Mouse (Mus musculus): Measurements from ENCODE around the gene Gp1bb. TPM values are rescaled to one million over a fixed set of nuclear protein-coding genes. Genes with fewer than 3 reads are reported as not detected.

The Gp1bb gene
- polyA plus RNA-seq, 1 experiment = 102 TPM

DNA sequence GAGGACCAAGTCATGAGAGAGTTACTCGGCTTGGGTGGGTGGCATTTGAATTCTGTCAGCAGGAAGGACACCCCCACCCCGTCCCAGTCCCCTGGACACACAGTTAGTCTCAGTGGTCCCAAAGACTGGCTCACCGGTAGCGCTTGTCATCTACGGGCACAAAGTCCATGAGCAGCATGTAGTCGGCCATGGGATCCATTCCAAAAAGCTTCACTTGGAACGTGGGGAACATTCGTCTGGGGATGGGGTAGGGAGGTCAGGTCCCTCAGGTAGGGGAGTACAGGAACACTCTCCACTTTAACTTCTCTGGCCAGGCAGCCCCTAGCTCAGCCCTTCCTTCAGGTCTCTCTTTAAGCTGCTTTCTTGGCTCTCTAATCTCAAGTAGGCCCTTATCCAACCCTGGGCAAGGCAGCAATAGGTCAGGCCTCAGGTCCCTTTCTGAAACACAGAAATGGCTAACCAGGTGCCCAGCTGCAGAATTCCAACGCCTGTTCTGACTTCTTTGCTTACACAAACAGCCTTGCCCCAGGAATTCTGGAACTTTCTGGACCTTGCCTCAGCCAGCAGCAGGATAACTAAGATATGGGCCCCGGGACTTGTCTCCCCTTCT lies 37.2 kb downstream of the Gp1bb start:
- WGBS = 81% methylated on average over 10 of the region's 10 CpGs
- no peak for DNase-seq (ENCODE audit: low read depth, low spot score)

DNA sequence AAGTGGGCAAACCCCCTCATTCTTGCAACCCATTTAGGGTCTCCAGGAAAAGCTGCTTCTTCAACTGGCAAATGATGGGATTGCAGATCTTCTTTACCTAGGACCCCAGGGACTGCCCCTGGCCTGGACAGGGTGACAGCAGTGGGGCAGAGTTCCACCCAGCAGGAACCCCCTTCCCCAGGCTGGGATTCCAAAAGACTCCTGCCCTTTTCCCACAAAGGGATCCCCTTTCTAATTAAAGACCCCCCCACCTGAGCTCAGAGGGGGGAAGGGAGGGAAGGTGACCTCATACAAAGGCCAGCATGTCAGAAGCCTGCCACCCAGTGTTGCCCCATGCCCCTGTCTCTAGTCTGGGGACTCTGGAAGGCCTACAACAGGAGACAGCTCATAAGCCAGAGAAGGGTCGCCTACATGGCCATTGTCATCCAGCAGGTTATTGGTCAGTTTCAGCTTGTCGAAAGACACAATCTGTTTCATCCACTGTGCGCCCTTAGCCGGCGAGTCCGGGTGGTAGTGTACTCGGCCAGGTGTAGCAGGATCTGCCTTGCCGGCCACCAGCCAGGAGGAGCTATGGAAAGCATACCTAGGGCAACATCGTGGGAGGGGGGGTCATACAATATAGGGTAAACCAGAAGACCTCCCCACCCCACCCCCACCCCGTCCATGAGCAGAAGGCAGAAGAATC lies 38.4 kb downstream of the Gp1bb start:
- WGBS = 74% methylated on average over 10 of the region's 10 CpGs
- no peak for DNase-seq (ENCODE audit: low read depth, low spot score)

DNA sequence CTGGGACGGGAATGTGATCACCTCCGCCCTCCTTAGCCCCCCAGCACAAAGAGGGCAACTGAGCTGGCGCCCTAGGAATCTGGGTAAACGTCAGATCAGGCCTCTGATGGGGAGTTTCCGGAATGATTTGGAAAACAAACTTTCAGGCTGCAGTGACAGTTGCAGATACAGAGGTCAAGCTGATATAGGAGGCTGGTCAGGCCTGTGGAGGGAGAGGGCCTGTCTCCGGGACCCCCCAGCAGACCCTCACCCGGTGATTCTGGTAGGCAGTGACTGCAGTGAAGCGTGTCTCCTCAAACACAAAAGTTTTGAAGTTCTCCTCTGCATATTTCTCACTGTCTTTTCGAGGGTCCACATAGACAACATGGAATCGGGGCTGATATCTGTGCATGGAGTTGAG lies 39.0 kb downstream of the Gp1bb start:
- DNase-seq (ENCODE audit: low read depth, low spot score) = no peak
- 60% methylated on average over 10 of the region's 10 CpGs for WGBS

DNA sequence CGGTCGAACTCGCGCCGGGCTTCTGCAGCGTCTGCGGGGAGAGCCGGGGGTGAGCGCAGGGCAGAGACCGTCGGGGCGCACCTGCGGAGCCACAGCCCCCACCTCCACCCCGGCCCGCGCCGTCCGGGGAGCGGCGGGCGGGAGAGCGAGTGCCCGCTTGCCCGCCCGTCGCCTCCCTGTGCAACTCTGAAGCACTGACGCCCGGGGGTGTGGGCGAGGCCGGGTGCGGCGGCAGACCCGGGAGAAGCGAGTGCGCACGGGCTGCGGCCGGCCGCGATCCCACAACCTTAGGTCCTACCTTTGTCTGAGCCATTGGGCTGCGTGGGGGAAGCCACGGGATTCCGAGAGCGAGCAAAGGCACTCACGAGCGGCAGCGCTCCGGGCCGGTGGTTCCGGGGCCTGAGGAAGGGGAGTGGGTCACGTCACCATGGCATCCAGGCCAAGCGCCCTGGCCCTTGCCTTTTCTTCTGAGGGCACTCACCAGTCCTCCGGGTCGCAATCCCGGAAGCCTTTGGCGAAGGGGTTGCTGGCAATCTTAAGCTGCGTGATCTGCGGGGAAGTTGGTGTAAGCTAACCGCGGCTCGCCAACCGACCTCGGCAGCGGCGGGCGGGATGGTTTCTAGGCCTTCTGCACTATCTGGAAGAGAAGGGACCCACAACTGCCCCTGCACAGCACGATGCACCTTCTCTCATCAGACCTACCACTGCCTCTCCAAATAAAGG lies 39.6 kb downstream of the Gp1bb start:
- DNase-seq (ENCODE audit: low read depth, low spot score) = no peak
- 4% methylated on average over 67 of the region's 67 CpGs for WGBS

DNA sequence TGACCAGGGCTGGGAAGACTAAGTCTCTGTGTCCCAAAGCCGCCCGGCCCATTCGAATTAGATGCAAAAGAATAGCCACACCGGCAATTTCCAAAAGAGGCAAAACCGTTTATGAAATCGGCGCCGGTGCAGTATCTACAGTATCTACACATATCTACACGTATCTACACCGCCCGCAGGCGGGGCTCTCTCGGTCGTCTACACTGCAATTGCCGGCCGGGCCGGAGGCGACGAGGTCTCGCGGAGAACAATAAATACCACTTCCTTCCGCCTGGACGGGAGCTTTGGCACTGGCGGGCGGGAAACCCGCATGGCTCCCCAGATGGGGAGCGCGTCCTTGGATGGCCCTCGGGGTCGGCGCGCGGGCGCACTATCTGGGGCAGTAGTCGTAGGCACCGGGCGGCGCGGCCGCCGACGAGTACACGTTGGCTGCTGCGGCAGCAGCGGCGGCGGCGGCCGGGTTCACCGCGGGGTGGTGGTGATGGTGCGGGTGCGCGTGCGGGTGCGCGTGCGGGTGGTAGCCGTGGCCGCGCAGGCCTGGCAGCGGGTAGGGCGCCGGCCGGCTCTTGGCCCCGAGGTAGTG lies 40.5 kb downstream of the Gp1bb start:
- no peak for DNase-seq (ENCODE audit: low read depth, low spot score)
- 1% methylated on average over 66 of the region's 66 CpGs for WGBS

DNA sequence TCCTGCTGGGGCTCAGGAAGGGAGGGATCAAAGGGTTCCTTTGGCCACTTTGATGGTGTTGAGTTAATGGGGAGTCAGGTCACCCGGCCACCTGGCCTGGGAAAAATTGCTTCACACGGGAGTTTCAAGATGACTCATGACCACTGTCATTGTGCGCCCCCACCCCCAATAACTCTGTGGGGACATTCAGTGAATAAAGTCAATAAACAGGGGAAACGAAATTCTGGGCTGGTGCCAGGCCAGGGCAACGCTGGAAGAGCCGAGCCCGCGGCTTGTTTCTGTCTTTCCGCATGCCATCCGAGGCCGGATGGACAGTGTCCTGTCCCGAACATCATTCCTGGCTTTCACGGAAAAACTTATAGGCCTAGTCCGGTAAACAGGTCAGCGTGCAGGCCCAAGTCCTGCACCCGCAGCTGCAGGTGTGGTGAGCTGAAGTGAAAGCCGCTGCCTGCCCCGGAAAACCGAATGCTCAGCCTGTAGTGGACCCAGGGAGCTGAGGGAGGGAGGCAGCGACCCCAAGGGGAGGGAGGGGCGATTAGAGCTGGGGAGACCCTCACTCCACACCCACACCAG lies 41.1 kb downstream of the Gp1bb start:
- 8% methylated on average over 21 of the region's 21 CpGs for WGBS
- no peak for DNase-seq (ENCODE audit: low read depth, low spot score)

DNA sequence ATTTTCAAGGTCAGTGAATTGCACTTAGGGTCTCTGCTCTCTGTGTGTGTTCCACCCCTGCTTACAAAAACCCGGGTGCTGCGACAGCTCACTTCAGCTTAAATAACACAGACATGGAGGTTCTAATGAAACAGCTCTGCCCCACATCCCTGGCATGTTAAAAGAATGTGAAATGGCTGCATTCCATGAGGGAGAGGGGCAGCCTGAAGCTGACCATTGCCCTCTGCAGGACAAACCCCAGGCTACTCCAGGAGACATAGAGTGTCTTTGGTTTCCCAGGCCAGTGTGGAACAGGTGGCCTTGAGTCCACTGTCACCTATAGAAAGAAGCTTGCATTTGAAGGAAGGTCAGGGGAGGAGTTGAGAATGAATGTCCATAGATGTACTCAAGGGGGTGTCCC lies 41.8 kb downstream of the Gp1bb start:
- DNase-seq (ENCODE audit: low read depth, low spot score) = no peak
- WGBS = 64% methylated on average over 2 of the region's 2 CpGs

DNA sequence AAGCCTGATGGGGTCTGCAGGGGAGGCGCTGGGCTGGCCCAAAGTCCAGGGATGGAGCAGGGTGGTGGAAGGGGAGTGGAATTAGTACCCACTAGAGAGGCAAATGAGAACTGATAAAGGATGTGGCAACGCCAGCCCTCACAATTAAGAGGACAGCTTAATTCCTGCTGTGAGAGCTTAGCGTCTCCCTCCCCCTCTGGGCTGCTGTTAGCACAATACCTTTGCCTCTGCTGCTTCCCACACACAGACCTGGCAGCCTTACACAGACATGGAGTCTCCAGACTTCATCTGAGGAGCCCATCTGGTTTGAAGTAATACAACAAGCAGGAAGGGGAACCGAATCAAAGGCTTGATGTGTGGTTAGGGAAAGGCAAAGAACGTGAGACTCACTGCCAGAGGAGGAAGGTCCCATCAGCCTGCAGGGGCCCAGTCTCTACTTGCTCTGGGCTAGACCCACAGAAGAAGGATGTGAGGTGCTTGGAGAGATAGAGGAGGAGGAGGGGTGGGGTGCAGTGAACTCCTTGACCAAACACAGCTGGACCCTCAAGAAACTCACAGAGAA lies 44.5 kb downstream of the Gp1bb start:
- 62% methylated on average over 5 of the region's 5 CpGs for WGBS
- DNase-seq (ENCODE audit: low read depth, low spot score) = no peak

DNA sequence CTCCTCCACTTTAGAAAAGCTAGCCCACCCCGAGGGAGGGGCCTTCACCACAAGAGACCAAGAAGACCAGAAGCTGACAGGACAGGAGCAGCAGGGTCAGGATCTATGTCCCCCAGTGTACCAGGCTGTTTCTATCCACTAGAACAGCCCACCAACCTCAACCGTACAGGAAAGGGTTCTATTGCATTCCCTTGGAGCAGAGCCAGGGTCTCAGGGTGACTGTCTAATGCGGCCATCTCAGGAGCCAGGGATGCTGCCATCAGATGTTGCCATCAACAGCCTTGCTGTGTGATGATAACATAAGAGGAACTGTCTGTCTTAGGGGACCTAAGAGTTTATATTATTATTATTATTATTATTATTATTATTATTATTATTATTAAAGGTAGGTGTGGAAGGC lies 45.1 kb downstream of the Gp1bb start:
- no peak for DNase-seq (ENCODE audit: low read depth, low spot score)
- WGBS = 55% methylated on average over 3 of the region's 3 CpGs

DNA sequence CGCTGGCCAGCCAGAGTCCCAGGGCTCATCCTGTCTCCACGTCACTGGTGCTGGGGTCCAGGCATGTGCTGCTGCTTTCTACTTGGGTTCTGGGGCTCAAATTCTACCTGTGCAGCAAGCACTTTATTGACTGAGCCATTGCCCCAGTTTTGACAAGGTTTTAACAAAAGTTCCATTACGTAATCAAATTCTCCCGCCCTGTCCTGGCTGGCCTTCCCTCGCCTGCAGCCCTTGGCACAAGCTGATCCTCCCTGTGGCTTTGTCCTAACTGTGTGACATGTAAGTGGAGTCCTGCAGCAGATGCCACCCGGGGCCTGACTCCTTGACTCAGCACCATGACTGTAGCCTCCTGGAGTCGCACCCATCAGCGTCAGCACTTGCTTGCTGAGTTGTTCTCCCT lies 48.0 kb downstream of the Gp1bb start:
- 65% methylated on average over 8 of the region's 8 CpGs for WGBS
- no peak for DNase-seq (ENCODE audit: low read depth, low spot score)

Other genes starting within 250 kb of the Gp1bb start
- 18.0 and 19.3 TPM in 2 replicates for gene Txnrd2, start 196.0 kb downstream of the Gp1bb start, polyA plus RNA-seq (2012; rRNA removed)
- 157 and 222 TPM in 2 replicates for gene Comt, start 195.6 kb downstream of the Gp1bb start, polyA plus RNA-seq (2012; rRNA removed)
- gene Gnb1l, start 123.7 kb downstream of the Gp1bb start, polyA plus RNA-seq (2012; rRNA removed) = 9.9 and 13.1 TPM in 2 replicates
- 5.0 and 7.9 TPM in 2 replicates for gene Rtl10, start 123.5 kb downstream of the Gp1bb start, polyA plus RNA-seq (2012; rRNA removed)
- gene Tbx1, start 31.7 kb downstream of the Gp1bb start, polyA plus RNA-seq (2012; rRNA removed) = 0.99 and 1.2 TPM in 2 replicates
- 90.7 and 174 TPM in 2 replicates for gene Gm49601, start 4.0 kb upstream of the Gp1bb start, polyA plus RNA-seq (2012; rRNA removed)
- 373 and 445 TPM in 2 replicates for gene Sept5, start 7.6 kb upstream of the Gp1bb start, polyA plus RNA-seq (2012; rRNA removed)
- gene Cldn5, start 154.4 kb upstream of the Gp1bb start, polyA plus RNA-seq (2012; rRNA removed) = 9.9 and 10.1 TPM in 2 replicates
- 27.2 and 33.5 TPM in 2 replicates for gene Ufd1, start 189.4 kb upstream of the Gp1bb start, polyA plus RNA-seq (2012; rRNA removed)
- gene Cdc45, start 189.6 kb upstream of the Gp1bb start, polyA plus RNA-seq (2012; rRNA removed) = 19.7 and 21.0 TPM in 2 replicates
- 54.3 and 55.2 TPM in 2 replicates for gene 2510002D24Rik, start 214.2 kb upstream of the Gp1bb start, polyA plus RNA-seq (2012; rRNA removed)
- 0.81 TPM in 1 of 2 replicates, not detected in the other for gene Gm28539, start 214.2 kb upstream of the Gp1bb start, polyA plus RNA-seq (2012; rRNA removed)

Data from large intestine, adult 2 months (tissue).